Mouse (Mus musculus) limb, embryonic 13.5 days (tissue): ENCODE results near the gene Alas2. TPM values are rescaled to one million over a fixed set of nuclear protein-coding genes. Genes with fewer than 3 reads are reported as not detected.

Experiments used
- microRNA-seq: library from miRNA; unstranded; fragments of <30 nt; microRNA quantifications from one replicate; pipeline ENCODE4, GENCODE M21; 2016
- polyA plus RNA-seq: library from polyadenylated mRNA; unstranded; fragments of >200 nt; fragmentation: Nextera tagmentation; extraction: Ambion mirVana; gene quantifications from 2 replicates; pipeline ENCODE4 v1.2.1, GENCODE M21; 2015

Alas2 gene
- polyA plus RNA-seq, 1 experiment from 2014 or later, result 48.7 TPM

Small RNAs within 50 kb of the gene (microRNA-seq; reads per million reads assigned to microRNA genes)
- not detected for gene Mir3620

Other genes starting within 250 kb of the Alas2 start
- gene Tmem29, start 88.2 kb upstream of the Alas2 start, polyA plus RNA-seq, result 42.3 and 46.4 TPM in 2 replicates
- 5.4 and 6.5 TPM in 2 replicates for gene Pfkfb1, start 40.9 kb downstream of the Alas2 start, polyA plus RNA-seq
- gene Apex2, start 42.5 kb downstream of the Alas2 start, polyA plus RNA-seq, result 26.7 and 27.4 TPM in 2 replicates
- 33.6 and 39.6 TPM in 2 replicates for gene Tro, start 110.2 kb downstream of the Alas2 start, polyA plus RNA-seq